Mouse (Mus musculus) small intestine, adult 2 months (tissue): ENCODE data around the gene Il18r1.

Experiments
- CTCF ChIP-seq: fragments of 200-500 bp; IDR thresholded peaks from 2 replicates; pipeline ENCODE4 v1.5.1; 2012; ENCODE audit warnings: low read depth, mild to moderate bottlenecking, control low read depth, inconsistent platforms, low read length, moderate library complexity, mixed read lengths; ENCODE audit not compliant: insufficient replicate concordance, insufficient read length; ENCODE audit errors: extremely low read depth
- POLR2A ChIP-seq: fragments of 200-500 bp; IDR thresholded peaks from 2 replicates; pipeline ENCODE4 v1.6.1; 2012; ENCODE audit warnings: low read depth, mild to moderate bottlenecking, control low read depth, inconsistent platforms, low read length, moderate library complexity

DNA sequence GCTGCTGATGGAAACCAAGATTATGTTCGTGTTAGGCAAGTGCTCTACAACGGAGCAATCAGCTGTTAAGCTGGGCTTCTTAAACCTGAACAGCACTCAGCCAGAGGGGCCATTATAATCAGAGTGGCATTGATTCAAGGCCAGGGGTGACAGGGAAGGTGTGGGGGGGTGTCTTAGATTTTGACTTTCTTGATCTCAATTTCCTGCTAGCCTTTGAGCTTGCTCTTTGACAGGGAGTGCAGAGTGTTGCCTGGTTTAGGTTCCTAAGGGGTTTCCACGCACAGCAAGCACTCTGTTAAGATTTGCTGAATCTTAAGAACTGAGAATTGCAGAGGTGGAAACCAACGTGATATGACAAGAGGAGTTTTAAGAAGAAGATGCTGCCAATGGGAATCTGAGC lies 11.4 kb downstream of the Il18r1 start:
- TF ChIP-seq CTCF = no peak
- no peak for TF ChIP-seq POLR2A
